Mouse (Mus musculus) CH12.LX (cell line): Measurements from ENCODE around the gene Sept5. TPM values are rescaled to one million over a fixed set of nuclear protein-coding genes. Genes with fewer than 3 reads are reported as not detected.

Experiments used
- DNase-seq: peaks from one replicate; pipeline ENCODE4 v3.0.0-alpha.2; 2013; ENCODE audit errors: extremely low read depth
- H3K27ac ChIP-seq: 2 replicates; pipeline ENCODE4 v1.5.1; 2012; ENCODE audit warnings: low read depth, mild to moderate bottlenecking, control low read depth, moderate library complexity; ENCODE audit not compliant: insufficient read depth
- H3K27me3 ChIP-seq: replicated peaks from 2 replicates; pipeline ENCODE3; 2012; ENCODE audit warnings: inconsistent platforms
- H3K36me3 ChIP-seq, 2 experiments: replicated peaks in 1 of 2; 2 replicates each; pipeline versions ENCODE3 to v1.6.1; 2012; ENCODE audit warnings: inconsistent platforms in 1 of 2, low read length in 1 of 2, mild to moderate bottlenecking in 1 of 2, mixed read lengths in 1 of 2, moderate library complexity in 1 of 2; ENCODE audit not compliant: control insufficient read depth in 1 of 2, insufficient read depth in 1 of 2
- H3K4me1 ChIP-seq, 2 experiments: 2 replicates each; pipeline ENCODE4 v1.6.1; 2012; ENCODE audit warnings: inconsistent platforms in 1 of 2, moderate library complexity in 1 of 2; ENCODE audit not compliant: insufficient read depth in 2 of 2, control insufficient read depth in 1 of 2
- H3K4me2 ChIP-seq: 2 replicates; pipeline ENCODE4 v1.6.1; 2012; ENCODE audit warnings: low read depth, mild to moderate bottlenecking, control low read depth; ENCODE audit not compliant: poor library complexity, insufficient read depth, severe bottlenecking
- H3K4me3 ChIP-seq, 3 experiments: fragments of 150-350 bp in 1 of 3; sonication (generic) in 1 of 3; replicated peaks in 1 of 3; 2 replicates each; pipeline versions ENCODE3 to v1.5.1; 2011 to 2012; ENCODE audit warnings: low read depth in 2 of 3, low read length in 2 of 3, mild to moderate bottlenecking in 2 of 3, moderate library complexity in 2 of 3, control low read depth in 1 of 3, improper control_type of control experiment in 1 of 3, inconsistent platforms in 1 of 3, mixed read lengths in 1 of 3; ENCODE audit not compliant: poor library complexity in 1 of 3
- H3K79me2 ChIP-seq: replicated peaks from 2 replicates; pipeline ENCODE4 v1.6.1; 2012; ENCODE audit warnings: mild to moderate bottlenecking, moderate library complexity; ENCODE audit not compliant: control insufficient read depth, poor library complexity, insufficient read depth, severe bottlenecking; ENCODE audit errors: extremely low read depth
- H3K9ac ChIP-seq: 2 replicates; pipeline ENCODE4 v1.6.1; 2012; ENCODE audit warnings: low read depth, mild to moderate bottlenecking, control low read depth, moderate library complexity; ENCODE audit not compliant: insufficient read depth
- H3K9me3 ChIP-seq: replicated peaks from 2 replicates; pipeline ENCODE3; 2012; ENCODE audit warnings: low read length, inconsistent platforms, mixed read lengths
- BHLHE40 ChIP-seq: IDR thresholded peaks from 2 replicates; pipeline ENCODE4 v1.6.1; 2011; ENCODE audit warnings: mild to moderate bottlenecking, low read depth, low read length, improper control_type of control experiment
- CHD1 ChIP-seq: IDR thresholded peaks from 2 replicates; pipeline ENCODE4 v1.6.1; 2012; ENCODE audit warnings: low read depth, low read length, improper control_type of control experiment, inconsistent platforms
- ELF1 ChIP-seq: IDR thresholded peaks from 2 replicates; pipeline ENCODE4 v1.6.1; 2014; ENCODE audit warnings: low read depth, mild to moderate bottlenecking, inconsistent platforms, low read length, improper control_type of control experiment
- ETS1 ChIP-seq: conservative IDR thresholded peaks from 2 replicates; pipeline ENCODE4 v1.6.1; 2012; ENCODE audit warnings: low read depth, mild to moderate bottlenecking, inconsistent platforms, low read length, improper control_type of control experiment, moderate library complexity
- GABPA ChIP-seq: IDR thresholded peaks from 2 replicates; pipeline ENCODE4 v1.6.1; 2012; ENCODE audit warnings: low read depth, low read length, improper control_type of control experiment, inconsistent platforms; ENCODE audit not compliant: insufficient replicate concordance
- IRF4 ChIP-seq: IDR thresholded peaks from 2 replicates; pipeline ENCODE4 v1.6.1; 2014; ENCODE audit warnings: low read depth, mild to moderate bottlenecking, inconsistent platforms, low read length, improper control_type of control experiment
- JUN ChIP-seq: IDR thresholded peaks from 2 replicates; pipeline ENCODE4 v1.6.1; 2011; ENCODE audit warnings: low read depth, mild to moderate bottlenecking, low read length, improper control_type of control experiment, moderate library complexity; ENCODE audit not compliant: insufficient read depth
- JUND ChIP-seq: conservative IDR thresholded peaks from 2 replicates; pipeline ENCODE4 v1.6.1; 2011; ENCODE audit warnings: low read depth, low read length, improper control_type of control experiment
- KAT2A ChIP-seq: IDR thresholded peaks from 2 replicates; pipeline ENCODE4 v1.6.1; 2012; ENCODE audit warnings: low read length, improper control_type of control experiment, inconsistent platforms; ENCODE audit not compliant: insufficient replicate concordance
- MAFK ChIP-seq: IDR thresholded peaks from 2 replicates; pipeline ENCODE4 v1.6.1; 2011; ENCODE audit warnings: low read length, improper control_type of control experiment; ENCODE audit not compliant: insufficient replicate concordance
- MAX ChIP-seq: IDR thresholded peaks from 2 replicates; pipeline ENCODE4 v1.6.1; 2011; ENCODE audit warnings: low read length, improper control_type of control experiment
- MAZ ChIP-seq: IDR thresholded peaks from 2 replicates; pipeline ENCODE4 v1.6.1; 2012; ENCODE audit warnings: low read depth, mild to moderate bottlenecking, inconsistent platforms, low read length, improper control_type of control experiment, moderate library complexity
- MYC ChIP-seq: IDR thresholded peaks from 2 replicates; pipeline ENCODE4 v1.6.1; 2011; ENCODE audit warnings: low read depth, mild to moderate bottlenecking, improper control_type of control experiment, low read length
- NRF1 ChIP-seq: IDR thresholded peaks from 2 replicates; pipeline ENCODE4 v1.6.1; 2014; ENCODE audit warnings: low read depth, mild to moderate bottlenecking, inconsistent platforms, low read length, improper control_type of control experiment, moderate library complexity
- RAD21 ChIP-seq: IDR thresholded peaks from 2 replicates; pipeline ENCODE4 v1.6.1; 2011; ENCODE audit warnings: low read depth, mild to moderate bottlenecking, low read length, improper control_type of control experiment, moderate library complexity
- RCOR1 ChIP-seq: conservative IDR thresholded peaks from 2 replicates; pipeline ENCODE4 v1.6.1; 2012; ENCODE audit warnings: low read depth, mild to moderate bottlenecking, inconsistent platforms, low read length, improper control_type of control experiment
- SIN3A ChIP-seq: IDR thresholded peaks from 2 replicates; pipeline ENCODE4 v1.6.1; 2012; ENCODE audit warnings: low read length, improper control_type of control experiment, inconsistent platforms
- SMC3 ChIP-seq: IDR thresholded peaks from 2 replicates; pipeline ENCODE4 v1.6.1; 2011; ENCODE audit warnings: low read depth, low read length, improper control_type of control experiment
- TCF12 ChIP-seq: IDR thresholded peaks from 2 replicates; pipeline ENCODE4 v1.6.1; 2014; ENCODE audit warnings: low read depth, mild to moderate bottlenecking, inconsistent platforms, low read length, improper control_type of control experiment
- UBTF ChIP-seq: IDR thresholded peaks from 2 replicates; pipeline ENCODE4 v1.6.1; 2012; ENCODE audit warnings: low read depth, mild to moderate bottlenecking, inconsistent platforms, low read length, improper control_type of control experiment, moderate library complexity
- USF2 ChIP-seq: conservative IDR thresholded peaks from 2 replicates; pipeline ENCODE4 v1.6.1; 2011; ENCODE audit warnings: low read depth, low read length, improper control_type of control experiment
- ZC3H11A ChIP-seq: IDR thresholded peaks from 2 replicates; pipeline ENCODE4 v1.6.1; 2012; ENCODE audit warnings: low read depth, mild to moderate bottlenecking, inconsistent platforms, low read length, improper control_type of control experiment
- ZKSCAN1 ChIP-seq: IDR thresholded peaks from 2 replicates; pipeline ENCODE4 v1.6.1; 2012; ENCODE audit warnings: low read depth, inconsistent platforms, low read length, improper control_type of control experiment, borderline replicate concordance
- dilution Hi-C: fragments of 300-500 bp; cut with MboI; formaldehyde crosslinking; loops from 2 replicates; pipeline ENCODE4 v1.14.3; 2020; ENCODE audit warnings: low sequenced_read_pairs; ENCODE audit not compliant: extremely low pct_unique_long_range_greater_than_20kb, extremely low pct_ligation_motif_present
- in situ Hi-C: fragments of 300-500 bp; cut with MboI; formaldehyde crosslinking; loops from 3 replicates; pipeline ENCODE4 v1.14.3; 2019; ENCODE audit warnings: low sequenced_read_pairs, low pct_ligation_motif_present, low pct_unique_long_range_greater_than_20kb, mixed read lengths
- polyA plus RNA-seq: library from polyadenylated mRNA; unstranded; fragments of >175 nt; gene quantifications from 2 replicates; pipeline ENCODE4 v1.2.1, GENCODE M21; 2012; ENCODE audit warnings: low read depth; ENCODE audit not compliant: insufficient read length
- total RNA-seq, 2 experiments: library from RNA; depleted of rRNA; stranded (reverse); fragments of 300-350 nt in 1 of 2; fragments of >200 nt in 1 of 2; gene quantifications; 2 replicates each; pipeline ENCODE4 v1.2.3; 2012 to 2014

Sept5 gene
- total and polyA plus RNA-seq, 3 experiments = 0.56 to 3.9 (median 0.63) TPM

GRCm38 (mm10) chr16:18620601-18621361, 9.0 kb downstream of the Sept5 start:
- no peaks in the 10 kb centered on the region for H3K79me2 ChIP-seq
- H3K4me3 ChIP-seq = no peak overlapping the region
- no peaks in the 10 kb centered on the region for H3K36me3 ChIP-seq
- peaks cover 11% of the 10 kb centered on the region for H3K9me3 ChIP-seq
- no peak overlapping the region for H3K4me2 ChIP-seq
- H3K9ac ChIP-seq = no peak overlapping the region
- peaks cover 6 to 21% of the 10 kb centered on the region in 2 experiments for H3K4me1 ChIP-seq
- TF ChIP-seq ZKSCAN1 = no peak
- no peak for TF ChIP-seq CHD1
- TF ChIP-seq MAZ = no peak
- TF ChIP-seq IRF4 = no peak
- no peak for TF ChIP-seq ZC3H11A
- TF ChIP-seq ELF1 = no peak
- no peak for TF ChIP-seq SIN3A
- TF ChIP-seq GABPA = no peak
- TF ChIP-seq TCF12 = no peak
- dilution Hi-C loops (no loop called here), in situ Hi-C loops (loop anchor here (5.0 kb wide), 1 partner anchor 268 kb away; no protein-coding TSS in a partner anchor)
- H3K27ac ChIP-seq = no peak overlapping the region
- peaks cover 65% of the 10 kb centered on the region for H3K27me3 ChIP-seq
- no peak for DNase-seq

- Histone ChIP-seq H3K9ac (no peak overlapping the region), H3K27me3 (peaks cover 62% of the 10 kb centered on the region), H3K36me3 (no peaks in the 10 kb centered on the region), H3K27ac (no peak overlapping the region), H3K79me2 (no peaks in the 10 kb centered on the region), H3K4me2 (no peak overlapping the region), H3K4me1 (peaks cover 6 to 21% of the 10 kb centered on the region in 2 experiments), H3K4me3 (no peak overlapping the region), H3K9me3 (peaks cover 11% of the 10 kb centered on the region)
- no peak for TF ChIP-seq JUND
- TF ChIP-seq NRF1 = no peak
- TF ChIP-seq JUN = no peak
- no peak for TF ChIP-seq IRF4
- TF ChIP-seq RCOR1 = no peak
- TF ChIP-seq BHLHE40 = no peak
- TF ChIP-seq SMC3 = no peak
- TF ChIP-seq RAD21 = no peak
- TF ChIP-seq UBTF = no peak
- TF ChIP-seq USF2 = no peak
- TF ChIP-seq MAFK = no peak
- TF ChIP-seq MYC = no peak
- TF ChIP-seq MAX = no peak
- TF ChIP-seq KAT2A = no peak
- TF ChIP-seq ZKSCAN1 = no peak
- TF ChIP-seq TCF12 = no peak
- TF ChIP-seq CHD1 = no peak
- TF ChIP-seq ETS1 = no peak
- TF ChIP-seq MAZ = no peak
- in situ Hi-C loops (loop anchor here (5.0 kb wide), 1 partner anchor 268 kb away; no protein-coding TSS in a partner anchor), dilution Hi-C loops (no loop called here)
- DNase-seq = no peak
Observed at GRCm38 (mm10) chr16:18620201-18620600, 9.6 kb downstream of the Sept5 start.
